8 mouse cellular contexts compared by ENCODE assay signal in the genomic region with DNA sequence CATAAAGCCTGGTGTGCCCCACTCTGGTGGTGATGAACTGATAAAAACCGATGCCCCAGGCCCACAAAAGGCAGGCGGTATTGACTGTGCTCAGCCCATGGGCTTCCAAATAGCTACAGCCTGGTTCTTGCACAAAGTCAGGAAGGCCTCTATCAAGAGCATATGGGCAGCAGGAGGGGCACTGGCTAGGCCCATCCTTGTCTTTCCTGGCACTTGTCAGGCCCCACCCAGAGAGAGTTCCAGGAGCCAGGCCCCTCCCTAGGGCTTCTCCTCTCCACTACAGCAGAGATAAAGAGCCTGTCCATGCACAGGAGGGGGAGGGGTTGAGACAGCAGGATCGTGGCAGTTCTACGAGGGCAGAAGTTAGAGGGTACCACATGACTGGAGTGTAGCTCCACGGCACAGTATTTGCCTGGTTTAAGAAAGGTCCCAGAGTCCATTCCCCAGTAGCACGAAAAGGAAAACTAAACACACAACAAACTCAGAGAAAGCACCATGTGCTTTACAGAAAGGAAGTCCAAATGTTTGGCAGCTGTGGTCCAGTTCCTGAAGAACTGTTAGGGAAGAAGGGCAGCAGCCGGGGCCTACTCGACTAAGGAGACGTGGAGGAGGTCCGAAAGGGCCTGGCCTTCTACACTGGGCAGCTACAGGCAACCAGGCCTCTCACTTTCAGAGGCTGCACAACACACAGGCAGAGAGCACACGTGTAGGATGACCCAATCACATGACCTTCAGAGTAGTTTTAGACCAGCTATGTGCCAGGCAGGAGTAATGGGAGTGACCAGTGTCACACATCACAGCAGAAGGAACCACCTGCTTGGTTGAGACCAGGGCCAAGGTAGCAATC. TPM values are rescaled to one million over a fixed set of nuclear protein-coding genes. Genes with fewer than 3 reads are reported as not detected.
DNase-seq lines count a peak whose midpoint lies in the region; ATAC-seq and TF ChIP-seq lines count a peak whose summit lies in the region.

No protein-coding gene starts in this region.

- no peak overlapping the region for H3K9ac ChIP-seq in lung, postnatal 0 days (replicated peaks; ENCODE audit: low read depth)

- 28% methylated on average over 11 of the region's 11 CpGs for WGBS in lung, postnatal 0 days

- intact Hi-C loops in heart, postnatal 36 days (cut with DNase I): no loop called here

- H3K9me3 ChIP-seq in lung, postnatal 0 days (ENCODE audit: low read length): no peaks in the 10 kb centered on the region

- no peak overlapping the region for H3K4me3 ChIP-seq in lung, postnatal 0 days (ENCODE audit: low read depth, low read length)

- peak; percentile 51 for DNase-seq in adrenal gland, postnatal 14 days
- DNase-seq in adrenal gland, postnatal 25 days: no peak
- DNase-seq in c-Kit-positive CD71-positive TER-119-negative erythroid progenitor cells, embryonic 14.5 days (ENCODE audit: low read depth): peak; percentile 71
- DNase-seq in heart, postnatal 36 days: peak; percentile 42 to 52
- peak; percentile 79 for DNase-seq in lung, postnatal 0 days (ENCODE audit: low spot score)
- DNase-seq in thymus, postnatal 10 days (ENCODE audit: low spot score in 2 of 2): no peak
- DNase-seq in frontal cortex, postnatal 36 days (ENCODE audit: low spot score in 2 of 2): no peak
- no peak for DNase-seq in adrenal gland, postnatal 36 days

- TF ChIP-seq CTCF in lung, postnatal 0 days (IDR thresholded peaks at IDR 0.05): no peak; the same call in 1 of the 2 replicates

- peak overlapping the region; percentile 60 for H3K27ac ChIP-seq in lung, postnatal 0 days (ENCODE audit: low read length)

- H3K36me3 ChIP-seq in lung, postnatal 0 days (ENCODE audit: insufficient read depth, low read length): no peaks in the 10 kb centered on the region

- peaks cover 42% of the 10 kb centered on the region for H3K4me1 ChIP-seq in lung, postnatal 0 days (ENCODE audit: insufficient read depth, low read depth, low read length)

- ATAC-seq in lung, postnatal 0 days: peak; percentile 57

- TF ChIP-seq EP300 in lung, postnatal 0 days (IDR thresholded peaks at IDR 0.05): no peak

- H3K4me2 ChIP-seq in lung, postnatal 0 days (replicated peaks; ENCODE audit: low read depth, low read length): no peak overlapping the region

- no peaks in the 10 kb centered on the region for H3K27me3 ChIP-seq in lung, postnatal 0 days (replicated peaks; ENCODE audit: insufficient read depth, low read length)

RNA-seq across cellular contexts. Expression of a gene that starts 3.8 kb away (rescaled TPM):
- 0.82 and 1.3 TPM in 2 replicates for total RNA-seq in adrenal gland, postnatal 14 days (2021)
- total RNA-seq in adrenal gland, postnatal 25 days (2021): 0.73 TPM in 1 of 2 replicates, not detected in the other
- total RNA-seq in heart, postnatal 36 days (2021): 10 to 100 TPM; 14.8 to 26.7 TPM
- polyA plus RNA-seq in lung, postnatal 0 days (2015; fragmentation: Nextera tagmentation; extraction: Ambion mirVana): 25.8 and 27.6 TPM in 2 replicates
- under 1 TPM in 1 of 2 experiments, not detected in 1; 0.26 TPM for total RNA-seq in adrenal gland, postnatal 36 days (2021)

RNA-seq across cellular contexts. Expression of a gene that starts 8.2 kb away (rescaled TPM):
- not detected in 2 replicates for total RNA-seq in adrenal gland, postnatal 14 days (2021)
- total RNA-seq in adrenal gland, postnatal 25 days (2021): not detected in 2 replicates
- under 1 TPM in 1 of 2 experiments, not detected in 1; 0.31 TPM for total RNA-seq in heart, postnatal 36 days (2021)
- polyA plus RNA-seq in lung, postnatal 0 days (2015; fragmentation: Nextera tagmentation; extraction: Ambion mirVana): 58.1 and 61.5 TPM in 2 replicates
- not detected for total RNA-seq in adrenal gland, postnatal 36 days (2021)

RNA-seq across cellular contexts. Expression of a gene that starts 29.5 kb away (rescaled TPM):
- total RNA-seq in adrenal gland, postnatal 14 days (2021): 40.9 and 42.9 TPM in 2 replicates
- total RNA-seq in adrenal gland, postnatal 25 days (2021): 32.0 and 41.3 TPM in 2 replicates
- total RNA-seq in heart, postnatal 36 days (2021): 10 to 100 TPM; 17.2 to 20.7 TPM
- 21.2 and 22.8 TPM in 2 replicates for polyA plus RNA-seq in lung, postnatal 0 days (2015; fragmentation: Nextera tagmentation; extraction: Ambion mirVana)
- 10 to 100 TPM; 40.8 to 42.5 TPM for total RNA-seq in adrenal gland, postnatal 36 days (2021)

RNA-seq across cellular contexts. Expression of a gene that starts 29.7 kb away (rescaled TPM):
- 18.3 and 22.3 TPM in 2 replicates for total RNA-seq in adrenal gland, postnatal 14 days (2021)
- 31.4 and 37.1 TPM in 2 replicates for total RNA-seq in adrenal gland, postnatal 25 days (2021)
- 1 to 10 TPM; 6.7 to 8.9 TPM for total RNA-seq in heart, postnatal 36 days (2021)
- 9.2 and 9.9 TPM in 2 replicates for polyA plus RNA-seq in lung, postnatal 0 days (2015; fragmentation: Nextera tagmentation; extraction: Ambion mirVana)
- 10 to 100 TPM; 20.5 to 24.8 TPM for total RNA-seq in adrenal gland, postnatal 36 days (2021)

RNA-seq across cellular contexts. Expression of a gene that starts 45.4 kb away (rescaled TPM):
- total RNA-seq in adrenal gland, postnatal 14 days (2021): 0.26 TPM in 1 of 2 replicates, not detected in the other
- 0.36 TPM in 1 of 2 replicates, not detected in the other for total RNA-seq in adrenal gland, postnatal 25 days (2021)
- under 1 TPM in 1 of 2 experiments, not detected in 1; 0.14 TPM for total RNA-seq in heart, postnatal 36 days (2021)
- polyA plus RNA-seq in lung, postnatal 0 days (2015; fragmentation: Nextera tagmentation; extraction: Ambion mirVana): 0.57 and 0.68 TPM in 2 replicates
- total RNA-seq in adrenal gland, postnatal 36 days (2021): under 1 TPM; 0.20 TPM

Comparison
In these comparisons a context has a peak if more than half of its experiments do, and no peak if none do; other contexts are left out.
1. DNase-seq: peak in adrenal gland, postnatal 14 days (single experiment), c-Kit-positive CD71-positive TER-119-negative erythroid progenitor cells, embryonic 14.5 days (single experiment), heart, postnatal 36 days (2 of 2) and lung, postnatal 0 days (single experiment); none in adrenal gland, postnatal 25 days (single experiment), thymus, postnatal 10 days (0 of 2), frontal cortex, postnatal 36 days (0 of 2) and adrenal gland, postnatal 36 days (0 of 2).